Mouse (Mus musculus): ENCODE results near the gene Zbtb17.

GRCm38 (mm10) chr4:141394751-141395150 lies 49.7 kb upstream of the Zbtb17 start:
- TF ChIP-seq E2F4 (IDR thresholded peaks at IDR 0.05; ENCODE audit: insufficient read depth) = no peak
- no peak for TF ChIP-seq TCF12 (IDR thresholded peaks at IDR 0.05; ENCODE audit: insufficient read depth, poor library complexity, severe bottlenecking)
- no peak for TF ChIP-seq POLR2A (IDR thresholded peaks at IDR 0.05; ENCODE audit: insufficient read length, low read depth)
